Mouse (Mus musculus) lung, adult 2 months (tissue): ENCODE measurements around the gene Zdhhc14. TPM values are rescaled to one million over a fixed set of nuclear protein-coding genes. Genes with fewer than 3 reads are reported as not detected.

ENCODE experiments used
- DNase-seq: peaks from one replicate; pipeline ENCODE4 v3.0.0; 2022
- H3K4me1 ChIP-seq: fragments of 200-500 bp; 2 replicates; pipeline ENCODE4 v1.6.1; 2011; ENCODE audit warnings: low read length; ENCODE audit not compliant: control insufficient read depth, insufficient read depth
- H3K4me3 ChIP-seq: fragments of 200-500 bp; replicated peaks from 2 replicates; pipeline ENCODE3; 2011; ENCODE audit warnings: low read depth, mild to moderate bottlenecking, control low read depth, low read length; ENCODE audit errors: extremely low read depth
- CTCF ChIP-seq: fragments of 200-500 bp; IDR thresholded peaks from 2 replicates; pipeline ENCODE4 v1.5.1; 2011; ENCODE audit warnings: mild to moderate bottlenecking, low read length, control low read depth; ENCODE audit not compliant: insufficient read depth
- POLR2A ChIP-seq: fragments of 200-500 bp; IDR thresholded peaks from 2 replicates; pipeline ENCODE4 v1.6.1; 2011; ENCODE audit warnings: low read depth, mild to moderate bottlenecking, control low read depth, low read length, borderline replicate concordance; ENCODE audit errors: extremely low read depth
- WGBS: fragments of 180-500 bp; shearing (Covaris S2); methylation state at CpG from one replicate; pipeline ENCODE4 v1.1.7; 2018; 5-methylcytosine and 5-hydroxymethylcytosine counted together
- polyA plus RNA-seq: library from polyadenylated mRNA; depleted of rRNA; stranded (reverse); fragments of >200 nt; gene quantifications from 2 replicates; pipeline ENCODE4 v1.2.3, GENCODE M21; 2012

Zdhhc14 gene
- polyA plus RNA-seq, 1 experiment: 5.8 TPM

DNA sequence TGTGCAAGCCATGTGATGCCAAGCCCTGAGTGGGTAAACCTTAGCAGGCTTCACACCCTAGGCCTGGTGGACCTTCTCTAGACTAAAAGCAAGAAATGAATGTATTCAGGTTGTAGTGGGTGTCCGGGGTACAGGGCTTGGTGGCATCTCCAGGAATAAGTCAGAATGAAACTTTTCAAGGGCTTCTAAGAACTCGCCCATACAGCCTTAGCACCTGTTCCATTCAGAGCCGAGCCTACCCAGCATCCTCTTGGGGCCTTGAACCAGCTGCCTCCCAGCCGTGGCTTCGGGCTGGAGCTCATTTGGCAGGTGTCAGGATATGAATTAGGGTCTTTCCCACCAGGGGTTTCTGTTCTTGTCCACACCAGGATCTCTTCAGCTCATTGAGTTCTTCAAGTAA is 263.7 kb downstream of the Zdhhc14 start:
- WGBS: 66% methylated on average over 5 of the region's 5 CpGs
- H3K4me1 ChIP-seq: 0 out of 2 replicates have a peak, but pooled peaks cover 3% of the 10 kb centered on the region

DNA sequence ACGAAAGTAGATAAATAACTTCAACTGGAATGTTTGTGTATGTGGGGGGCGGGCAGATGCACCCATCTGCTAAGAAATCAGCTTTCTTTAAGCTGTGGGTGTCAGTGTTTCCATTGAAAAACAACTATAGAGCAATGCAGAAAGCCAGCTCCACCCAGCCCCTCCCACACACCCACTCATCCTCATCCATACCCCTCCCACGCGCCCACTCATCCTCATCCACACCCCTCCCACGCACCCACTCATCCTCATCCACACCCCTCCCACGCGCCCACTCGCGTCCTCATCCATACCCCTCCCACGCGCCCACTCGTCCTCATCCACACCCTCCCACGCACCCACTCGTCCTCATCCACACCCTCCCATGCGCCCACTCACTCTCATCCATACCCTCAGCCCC is 264.5 kb downstream of the Zdhhc14 start:
- TF ChIP-seq POLR2A (no peak), CTCF (no peak)
- no peak for DNase-seq
- 81% methylated on average over 15 of the region's 15 CpGs for WGBS
- no peak overlapping the region for H3K4me3 ChIP-seq
- 0 out of 2 replicates have a peak, but pooled peaks cover 3% of the 10 kb centered on the region for H3K4me1 ChIP-seq

More for the DNA sequence above, 263.7 kb downstream of the Zdhhc14 start:
- no peak for TF ChIP-seq CTCF
- TF ChIP-seq POLR2A: no peak
- DNase-seq: no peak
- no peak overlapping the region for H3K4me3 ChIP-seq

DNA sequence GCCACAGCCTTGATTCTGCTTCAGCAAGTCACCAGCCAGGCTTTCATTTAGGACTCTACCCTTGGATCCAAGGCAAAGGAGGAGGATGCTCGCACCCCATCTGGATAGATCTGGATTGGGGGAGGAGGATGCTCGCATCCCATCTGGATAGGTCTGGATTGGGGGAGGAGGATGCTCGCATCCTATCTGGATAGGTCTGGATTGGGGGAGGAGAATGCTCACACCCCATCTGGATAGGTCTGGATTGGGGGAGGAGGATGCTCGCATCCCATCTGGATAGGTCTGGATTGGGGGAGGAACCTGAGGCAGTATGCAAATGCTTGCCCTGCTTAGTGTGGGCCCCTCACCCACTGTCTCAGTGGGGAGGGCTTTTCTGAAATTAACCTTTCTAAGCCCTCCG is 271.4 kb downstream of the Zdhhc14 start:
- TF ChIP-seq POLR2A (no peak), CTCF (no peak)
- no peak overlapping the region for H3K4me3 ChIP-seq
- 92% methylated on average over 5 of the region's 5 CpGs for WGBS
- no peak for DNase-seq
- H3K4me1 ChIP-seq: no peaks in the 10 kb centered on the region

DNA sequence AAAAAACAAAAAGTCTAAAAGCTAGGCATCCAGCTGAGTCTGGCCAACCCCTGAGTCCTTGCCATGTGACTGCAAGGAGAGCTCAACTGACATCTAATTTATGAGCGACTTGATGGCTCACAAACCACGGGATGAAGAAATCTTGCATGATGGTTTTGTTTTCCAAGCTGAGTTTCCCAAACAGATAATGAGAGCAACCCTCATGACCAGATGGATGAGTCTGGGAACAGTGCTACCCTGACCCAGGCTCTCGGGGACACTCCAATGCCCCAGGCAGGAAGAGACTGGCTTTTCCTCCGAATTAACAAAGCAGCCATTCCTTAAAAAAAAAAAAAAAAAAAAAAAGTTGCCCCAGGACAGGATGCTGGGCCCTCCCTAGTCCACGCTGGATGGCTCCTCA is 271.9 kb downstream of the Zdhhc14 start:
- WGBS: 42% methylated on average over 5 of the region's 5 CpGs
- Histone ChIP-seq H3K4me3 (no peak overlapping the region), H3K4me1 (no peaks in the 10 kb centered on the region)
- no peak for DNase-seq
- no peak for TF ChIP-seq POLR2A
- no peak for TF ChIP-seq CTCF

DNA sequence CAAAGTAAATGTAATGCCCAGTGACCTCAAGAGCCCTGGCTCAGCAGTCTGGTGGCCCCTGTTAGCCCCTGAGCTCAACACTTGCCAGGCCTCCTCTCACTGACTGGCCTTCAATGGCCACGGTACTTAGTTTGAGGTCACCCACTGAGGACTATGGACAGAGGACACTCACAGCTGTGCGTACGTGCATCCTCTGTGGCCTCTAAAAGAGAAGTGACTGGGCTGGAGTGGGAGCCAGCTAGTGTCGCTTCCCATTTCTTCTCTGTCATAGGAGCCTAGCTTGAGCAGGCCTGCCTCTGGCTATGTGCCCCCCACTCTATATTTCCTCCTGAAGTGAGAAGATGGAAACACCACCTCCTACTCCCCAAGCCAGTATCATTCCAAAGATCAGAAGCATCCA is 273.4 kb downstream of the Zdhhc14 start:
- TF ChIP-seq POLR2A: no peak
- peaks cover 5% of the 10 kb centered on the region; the same call in 1 of the 2 replicates for H3K4me1 ChIP-seq
- DNase-seq: no peak
- 82% methylated on average over 4 of the region's 4 CpGs for WGBS
- H3K4me3 ChIP-seq: no peak overlapping the region

DNA sequence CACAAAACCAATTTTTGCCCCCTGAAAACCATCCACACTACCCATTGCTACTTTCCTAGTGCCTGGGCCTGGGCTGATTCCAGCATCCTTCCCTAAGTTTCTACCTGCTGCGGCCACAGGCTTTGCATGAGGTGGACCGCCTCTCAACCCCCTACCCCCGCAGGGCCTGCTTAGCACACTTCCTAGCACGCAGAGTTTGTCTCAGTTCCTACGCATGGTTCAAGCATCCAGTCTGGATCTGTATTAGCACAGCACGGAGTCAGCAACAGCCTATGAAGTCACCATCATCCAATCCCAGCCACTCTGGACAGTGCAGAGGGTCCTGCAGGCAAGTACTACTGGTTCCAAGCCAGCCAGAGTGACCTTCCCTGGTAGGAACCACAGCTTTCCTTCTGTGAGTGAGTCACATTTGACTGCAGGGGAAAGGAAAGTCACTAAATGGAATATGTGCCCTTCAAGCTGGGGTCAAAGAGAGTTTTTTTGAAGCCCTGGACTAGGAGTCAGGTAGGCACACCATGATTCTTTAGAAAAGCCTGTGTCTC is 275.9 kb downstream of the Zdhhc14 start:
- H3K4me3 ChIP-seq: no peak overlapping the region
- peaks cover 5% of the 10 kb centered on the region; the same call in 1 of the 2 replicates for H3K4me1 ChIP-seq
- TF ChIP-seq CTCF (no peak), POLR2A (no peak)
- DNase-seq: no peak
- 77% methylated on average over 6 of the region's 6 CpGs for WGBS

DNA sequence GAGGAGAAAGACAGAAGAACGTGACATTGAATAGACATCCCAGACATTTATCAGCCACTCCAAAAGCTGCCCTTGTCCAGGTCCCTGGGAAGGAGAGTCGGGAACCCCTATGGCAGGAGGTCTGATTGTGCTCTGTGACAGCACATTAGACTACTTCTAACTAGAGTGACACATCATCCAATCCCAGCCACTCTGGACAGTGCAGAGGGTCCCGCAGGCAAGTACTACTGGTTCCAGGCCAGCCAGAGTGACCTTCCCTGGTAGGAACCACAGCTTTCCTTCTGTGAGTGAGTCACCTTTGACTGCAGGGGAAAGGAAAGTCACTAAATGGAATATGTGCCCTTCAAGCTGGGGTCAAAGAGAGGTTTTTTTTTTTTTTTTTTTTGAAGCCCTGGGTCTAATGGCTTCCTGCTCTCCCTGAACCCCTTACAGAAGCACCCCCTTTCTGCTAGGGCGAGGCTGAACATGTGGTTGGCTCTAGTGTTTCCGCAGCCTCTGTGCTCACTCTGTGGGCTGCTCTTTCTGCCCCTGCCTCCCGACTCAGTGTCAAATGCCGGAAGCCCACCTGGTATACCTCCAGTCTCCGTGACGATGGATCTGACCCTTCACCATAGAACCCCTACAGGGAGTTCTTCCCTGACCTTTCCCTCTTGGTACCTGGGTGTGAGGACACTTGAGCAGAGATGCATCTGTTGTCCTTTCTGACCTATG is 276.6 kb downstream of the Zdhhc14 start:
- no peak for DNase-seq
- WGBS: 80% methylated on average over 9 of the region's 9 CpGs
- Histone ChIP-seq H3K4me1 (peaks cover 5% of the 10 kb centered on the region; the same call in 1 of the 2 replicates), H3K4me3 (no peak overlapping the region)
- TF ChIP-seq CTCF (no peak), POLR2A (no peak)

DNA sequence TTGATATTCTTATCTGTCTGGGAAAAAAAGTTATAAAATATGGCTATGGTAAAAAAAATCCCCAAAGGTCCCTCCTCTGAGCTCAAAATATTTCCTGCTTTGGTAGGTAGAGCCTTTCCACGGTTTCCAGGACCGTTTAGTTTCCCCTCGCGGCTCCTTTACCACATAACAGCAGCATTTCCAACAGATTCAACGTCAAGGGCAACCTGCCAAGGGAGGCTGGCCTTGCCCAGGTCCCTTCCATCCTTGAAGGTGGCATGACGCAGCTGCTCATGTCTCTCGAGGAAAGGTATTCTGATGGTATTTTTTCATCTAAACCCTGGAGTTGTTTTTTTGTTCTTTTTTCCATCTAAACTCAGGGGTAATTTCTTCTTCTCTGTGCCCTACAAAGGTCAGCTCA is 277.4 kb downstream of the Zdhhc14 start:
- no peak for TF ChIP-seq CTCF
- no peak for TF ChIP-seq POLR2A
- peaks cover 5% of the 10 kb centered on the region; the same call in 1 of the 2 replicates for H3K4me1 ChIP-seq
- no peak overlapping the region for H3K4me3 ChIP-seq
- WGBS: 18% methylated on average over 7 of the region's 7 CpGs
- peak; percentile 29 for DNase-seq

DNA sequence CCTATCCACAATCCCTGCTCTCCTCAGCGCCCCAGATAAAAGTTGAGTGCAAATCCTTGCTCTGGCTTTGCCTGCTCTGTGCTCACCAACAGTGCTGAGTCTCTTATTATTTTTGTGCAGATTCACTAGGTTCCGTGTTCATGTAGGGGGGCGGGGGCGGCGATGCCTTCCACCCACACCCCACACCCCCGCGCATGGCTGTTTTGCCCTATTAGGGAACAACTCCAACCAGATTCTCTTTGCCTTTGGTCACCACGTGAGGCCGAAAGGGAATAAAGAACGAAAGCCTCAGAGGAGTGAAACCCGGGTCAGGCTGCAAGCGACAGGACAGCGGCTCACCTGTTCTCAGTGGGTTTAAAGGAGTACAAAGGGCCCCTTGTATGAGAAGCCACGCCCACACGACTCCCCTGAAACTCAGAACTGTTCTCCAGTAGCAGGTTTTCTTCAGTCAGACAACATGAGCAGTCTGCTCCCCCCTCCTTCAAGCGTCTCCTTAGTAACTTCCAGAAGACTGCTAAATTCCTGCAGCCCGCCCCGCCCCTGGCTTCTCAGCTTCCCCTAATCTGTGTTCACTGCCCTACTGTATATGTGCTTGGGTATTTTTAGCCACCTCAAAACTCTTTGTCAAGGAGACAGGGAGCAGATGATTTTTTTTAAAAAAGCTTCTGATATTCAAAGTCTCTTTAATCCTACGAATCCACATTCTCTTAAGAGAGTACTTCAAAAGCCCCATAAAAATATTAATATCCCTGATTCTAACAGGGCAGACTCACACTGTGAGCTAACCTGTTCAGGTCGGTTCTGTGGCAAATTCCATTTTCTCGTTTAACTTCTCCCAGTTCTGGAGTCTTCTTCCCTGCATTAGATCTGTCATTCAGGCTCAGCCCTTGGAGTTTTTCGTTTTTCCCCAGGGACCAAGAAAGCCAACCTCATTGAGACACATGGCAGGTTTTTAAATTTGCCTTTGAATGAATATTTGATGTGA is 278.2 kb downstream of the Zdhhc14 start:
- DNase-seq: no peak
- peak overlapping the region; percentile 28 for H3K4me3 ChIP-seq
- 11% methylated on average over 22 of the region's 22 CpGs for WGBS
- peaks cover 5% of the 10 kb centered on the region; the same call in 1 of the 2 replicates for H3K4me1 ChIP-seq
- TF ChIP-seq CTCF (no peak), POLR2A (no peak)
